Mouse (Mus musculus): Measurements from ENCODE around the gene Bub3. TPM values are rescaled to one million over a fixed set of nuclear protein-coding genes. Genes with fewer than 3 reads are reported as not detected.

The Bub3 gene
- polyA plus RNA-seq, 1 experiment from 2014 or later: 141 TPM

GRCm38 (mm10) chr7:131557751-131558150, 2.3 kb upstream of the Bub3 start:
- 36% methylated on average over 2 of the region's 2 CpGs for WGBS

DNA sequence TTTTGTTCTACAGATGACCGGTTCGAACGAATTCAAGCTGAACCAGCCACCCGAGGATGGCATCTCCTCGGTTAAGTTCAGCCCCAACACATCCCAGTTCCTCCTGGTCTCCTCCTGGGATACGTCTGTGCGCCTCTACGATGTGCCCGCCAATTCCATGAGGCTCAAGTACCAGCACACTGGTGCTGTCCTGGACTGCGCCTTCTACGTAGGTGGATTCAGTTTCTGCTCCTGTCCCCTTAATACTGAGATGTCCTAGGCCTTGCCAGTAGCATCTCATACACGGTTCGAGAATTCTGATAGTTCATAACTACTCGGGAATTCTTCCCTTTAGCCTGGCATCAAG, 648 bp downstream of the Bub3 start:
- H3K27ac ChIP-seq (replicated peaks): peak overlapping the region; percentile 96
- H3K9ac ChIP-seq (replicated peaks): peak overlapping the region; percentile 85
- peaks cover 25% of the 10 kb centered on the region for H3K36me3 ChIP-seq
- peak; percentile 36 for ATAC-seq (ENCODE audit: low FRiP score)
- peaks cover 32% of the 10 kb centered on the region for H3K4me1 ChIP-seq
- H3K27me3 ChIP-seq (replicated peaks): peaks cover 34% of the 10 kb centered on the region
- no peaks in the 10 kb centered on the region for H3K9me3 ChIP-seq (replicated peaks)
- peak overlapping the region; percentile 90 for H3K4me3 ChIP-seq (replicated peaks)
- WGBS: 1% methylated on average over 14 of the region's 14 CpGs
- H3K4me2 ChIP-seq: peak overlapping the region; percentile 74

More at GRCm38 (mm10) chr7:131557751-131558150, 2.3 kb upstream of the Bub3 start:
- Histone ChIP-seq H3K36me3 (peaks cover 8% of the 10 kb centered on the region), H3K9me3 (replicated peaks) (no peaks in the 10 kb centered on the region), H3K27ac (replicated peaks) (no peak overlapping the region), H3K27me3 (replicated peaks) (peaks cover 64% of the 10 kb centered on the region), H3K4me2 (no peak overlapping the region), H3K9ac (replicated peaks) (no peak overlapping the region), H3K4me1 (peaks cover 41% of the 10 kb centered on the region), H3K4me3 (replicated peaks) (no peak overlapping the region)
- no peak for ATAC-seq (ENCODE audit: low FRiP score)

DNA sequence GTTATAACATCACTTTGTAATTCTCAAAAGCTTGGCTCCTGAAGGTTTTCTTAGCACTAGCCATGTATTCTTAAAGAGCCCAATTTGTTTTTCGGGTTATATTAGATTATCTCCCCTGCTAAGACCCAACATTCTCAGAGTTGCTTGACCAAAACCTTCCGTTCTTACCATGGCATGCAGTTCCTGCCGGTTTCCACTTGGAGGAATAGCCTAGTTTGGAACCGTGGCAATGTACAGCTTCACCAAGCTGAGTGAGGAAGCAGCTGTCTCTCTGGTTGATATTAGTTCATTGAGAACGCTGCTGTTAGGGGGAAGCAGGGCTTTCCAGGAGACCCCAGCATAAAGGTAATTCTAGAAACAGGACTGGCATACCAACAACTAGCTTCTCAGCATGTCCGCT, 15.2 kb downstream of the Bub3 start:
- H3K4me3 ChIP-seq (replicated peaks): no peak overlapping the region
- H3K36me3 ChIP-seq: peaks cover 13% of the 10 kb centered on the region
- no peak overlapping the region for H3K27ac ChIP-seq (replicated peaks)
- H3K27me3 ChIP-seq (replicated peaks): 0 out of 2 replicates have a peak, but pooled peaks cover 2% of the 10 kb centered on the region
- no peak overlapping the region for H3K9ac ChIP-seq (replicated peaks)
- 75% methylated on average over 6 of the region's 6 CpGs for WGBS
- no peak overlapping the region for H3K4me2 ChIP-seq
- no peaks in the 10 kb centered on the region for H3K4me1 ChIP-seq
- H3K9me3 ChIP-seq (replicated peaks): no peaks in the 10 kb centered on the region
- ATAC-seq (ENCODE audit: low FRiP score): no peak

- Histone ChIP-seq H3K4me2 (no peak overlapping the region), H3K36me3 (no peaks in the 10 kb centered on the region), H3K9ac (replicated peaks) (no peak overlapping the region), H3K4me1 (0 out of 2 replicates have a peak, but pooled peaks cover 3% of the 10 kb centered on the region), H3K27ac (replicated peaks) (no peak overlapping the region), H3K27me3 (replicated peaks) (0 out of 2 replicates have a peak, but pooled peaks cover 2% of the 10 kb centered on the region), H3K9me3 (replicated peaks) (no peaks in the 10 kb centered on the region), H3K4me3 (replicated peaks) (no peak overlapping the region)
- 47% methylated on average over 9 of the region's 9 CpGs for WGBS
- no peak for ATAC-seq (ENCODE audit: low FRiP score)
Observed at GRCm38 (mm10) chr7:131582178-131582577, 22.2 kb downstream of the Bub3 start.

GRCm38 (mm10) chr7:131585551-131585950, 25.5 kb downstream of the Bub3 start:
- Histone ChIP-seq H3K27me3 (replicated peaks) (peaks cover 3% of the 10 kb centered on the region; the same call in 1 of the 2 replicates), H3K9ac (replicated peaks) (no peak overlapping the region), H3K27ac (replicated peaks) (no peak overlapping the region), H3K36me3 (no peaks in the 10 kb centered on the region), H3K4me3 (replicated peaks) (no peak overlapping the region), H3K9me3 (replicated peaks) (no peaks in the 10 kb centered on the region), H3K4me1 (0 out of 2 replicates have a peak, but pooled peaks cover 3% of the 10 kb centered on the region), H3K4me2 (no peak overlapping the region)
- ATAC-seq (ENCODE audit: low FRiP score): no peak
- WGBS: 53% methylated on average over 5 of the region's 5 CpGs

DNA sequence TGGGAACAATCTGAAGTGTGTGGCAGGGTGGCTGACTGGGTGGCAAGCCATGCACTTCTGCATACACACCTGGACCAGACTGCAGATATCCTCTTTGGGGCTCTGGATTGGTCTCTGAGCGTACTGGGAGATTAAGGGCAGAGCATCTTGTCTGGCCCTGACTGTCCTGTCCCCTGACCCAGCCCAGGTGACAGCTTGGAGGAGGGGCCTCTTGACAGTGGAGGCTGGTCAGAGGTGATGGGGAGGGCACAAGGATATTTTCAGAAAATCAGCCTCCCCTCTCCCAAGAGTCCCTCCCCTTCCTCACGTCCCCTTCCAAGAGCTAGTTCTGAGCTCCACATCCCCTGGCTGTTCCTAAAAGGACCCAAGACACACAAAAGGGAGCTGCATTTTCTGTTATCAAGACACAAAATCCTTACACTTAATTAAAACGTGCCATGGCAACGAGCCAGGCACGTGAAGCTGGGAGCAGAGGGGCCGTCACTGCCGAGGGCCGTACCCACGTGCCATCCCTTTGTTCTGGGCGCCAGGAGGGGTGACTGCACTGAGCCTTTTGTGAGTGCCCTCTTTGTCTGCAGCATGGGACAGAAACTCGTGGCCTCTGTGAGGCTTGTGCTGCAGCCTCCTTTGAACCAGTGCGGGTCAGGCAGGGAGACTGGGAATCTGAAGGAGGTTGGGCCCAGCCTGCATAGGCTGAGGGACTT, 37.9 kb downstream of the Bub3 start:
- H3K36me3 ChIP-seq: no peaks in the 10 kb centered on the region
- H3K27me3 ChIP-seq (replicated peaks): peaks cover 40% of the 10 kb centered on the region
- H3K9me3 ChIP-seq (replicated peaks): no peaks in the 10 kb centered on the region
- 9% methylated on average over 12 of the region's 12 CpGs for WGBS
- 0 out of 2 replicates have a peak overlapping the region, but pooled peaks have one; percentile 15 for H3K9ac ChIP-seq (replicated peaks)
- H3K4me2 ChIP-seq: 0 out of 2 replicates have a peak overlapping the region, but pooled peaks have one; percentile 11
- no peak for ATAC-seq (ENCODE audit: low FRiP score)
- H3K4me1 ChIP-seq: peaks cover 16% of the 10 kb centered on the region
- H3K27ac ChIP-seq (replicated peaks): no peak overlapping the region
- no peak overlapping the region for H3K4me3 ChIP-seq (replicated peaks)

DNA sequence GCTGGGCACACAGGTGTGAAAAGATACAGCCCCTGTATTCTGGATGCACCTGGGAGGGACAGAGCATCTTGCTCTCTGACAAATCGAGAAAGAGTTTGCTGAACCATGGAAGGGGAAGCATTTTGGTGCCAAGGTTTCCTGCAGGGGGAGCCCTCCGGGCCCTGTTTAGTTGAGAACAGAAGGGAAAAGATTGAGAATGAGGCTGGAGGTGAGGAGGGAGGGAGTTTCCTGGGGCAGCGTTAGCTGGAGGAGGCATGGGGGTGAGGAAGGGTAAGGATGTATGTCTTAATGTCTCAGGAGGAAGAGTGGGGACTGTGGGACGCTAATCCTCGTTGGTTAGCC, 38.4 kb downstream of the Bub3 start:
- Histone ChIP-seq H3K4me2 (0 out of 2 replicates have a peak overlapping the region, but pooled peaks have one; percentile 11), H3K27ac (replicated peaks) (no peak overlapping the region), H3K9me3 (replicated peaks) (no peaks in the 10 kb centered on the region), H3K36me3 (no peaks in the 10 kb centered on the region), H3K4me1 (peaks cover 16% of the 10 kb centered on the region), H3K4me3 (replicated peaks) (no peak overlapping the region), H3K27me3 (replicated peaks) (peaks cover 39% of the 10 kb centered on the region), H3K9ac (replicated peaks) (0 out of 2 replicates have a peak overlapping the region, but pooled peaks have one; percentile 15)
- 8% methylated on average over 5 of the region's 5 CpGs for WGBS
- ATAC-seq (ENCODE audit: low FRiP score): no peak

DNA sequence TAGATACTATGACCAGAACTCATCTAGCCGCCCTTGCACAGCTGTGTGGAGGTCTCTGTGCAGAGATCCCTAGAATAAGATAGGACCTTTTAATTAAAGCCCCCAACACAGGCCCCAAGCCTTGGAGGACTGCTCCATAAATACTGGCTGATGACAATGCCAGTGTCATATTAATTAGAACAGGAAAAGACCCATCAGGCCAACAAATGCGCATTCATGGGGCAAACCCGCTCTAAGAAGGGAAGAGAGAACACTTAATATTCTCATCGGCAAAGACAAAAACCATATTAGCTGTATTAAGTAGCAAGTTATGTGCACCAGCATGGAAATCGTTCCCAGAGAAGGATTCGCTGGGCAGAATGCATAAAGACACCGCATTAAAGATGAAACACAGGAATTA, 42.1 kb downstream of the Bub3 start:
- no peak overlapping the region for H3K4me2 ChIP-seq
- no peaks in the 10 kb centered on the region for H3K9me3 ChIP-seq (replicated peaks)
- no peak overlapping the region for H3K27ac ChIP-seq (replicated peaks)
- WGBS: 43% methylated on average over 7 of the region's 7 CpGs
- no peak overlapping the region for H3K4me3 ChIP-seq (replicated peaks)
- H3K4me1 ChIP-seq: peaks cover 19% of the 10 kb centered on the region
- H3K36me3 ChIP-seq: no peaks in the 10 kb centered on the region
- peaks cover 24% of the 10 kb centered on the region; the same call in 1 of the 2 replicates for H3K27me3 ChIP-seq (replicated peaks)
- H3K9ac ChIP-seq (replicated peaks): no peak overlapping the region
- ATAC-seq (ENCODE audit: low FRiP score): no peak

- H3K9me3 ChIP-seq (replicated peaks): no peaks in the 10 kb centered on the region
- ATAC-seq (ENCODE audit: low FRiP score): no peak
- no peak overlapping the region for H3K4me3 ChIP-seq (replicated peaks)
- no peak overlapping the region for H3K9ac ChIP-seq (replicated peaks)
- peaks cover 13% of the 10 kb centered on the region for H3K4me1 ChIP-seq
- no peak overlapping the region for H3K4me2 ChIP-seq
- H3K27ac ChIP-seq (replicated peaks): no peak overlapping the region
- 9% methylated on average over 9 of the region's 11 CpGs for WGBS
- no peaks in the 10 kb centered on the region for H3K36me3 ChIP-seq
- peaks cover 21% of the 10 kb centered on the region; the same call in 1 of the 2 replicates for H3K27me3 ChIP-seq (replicated peaks)
Observed at GRCm38 (mm10) chr7:131603186-131603585, 43.2 kb downstream of the Bub3 start.

DNA sequence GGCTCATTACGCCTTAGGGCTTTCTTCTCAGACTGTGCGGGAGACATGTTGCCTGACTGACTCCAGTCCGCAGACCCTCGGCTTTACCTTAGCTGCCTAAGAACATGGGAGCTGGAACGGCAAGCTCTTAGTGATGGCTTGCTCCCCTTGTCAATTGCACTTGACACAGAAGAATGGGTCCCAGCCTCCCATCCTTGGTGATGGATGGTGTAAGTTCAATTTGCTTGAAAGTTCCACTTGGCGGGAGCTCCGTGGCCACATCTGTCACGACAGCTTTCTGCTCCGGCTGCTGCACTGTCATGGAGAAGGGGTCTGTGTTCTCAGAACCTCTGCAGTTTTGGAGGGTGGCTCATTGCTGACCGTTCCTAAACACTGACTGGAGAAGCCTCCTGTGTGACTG, 44.9 kb downstream of the Bub3 start:
- H3K4me2 ChIP-seq: no peak overlapping the region
- 81% methylated on average over 10 of the region's 10 CpGs for WGBS
- ATAC-seq (ENCODE audit: low FRiP score): no peak

GRCm38 (mm10) chr7:131605481-131605880, 45.5 kb downstream of the Bub3 start:
- no peaks in the 10 kb centered on the region for H3K9me3 ChIP-seq (replicated peaks)
- no peak overlapping the region for H3K27ac ChIP-seq (replicated peaks)
- H3K4me1 ChIP-seq: peaks cover 8% of the 10 kb centered on the region
- ATAC-seq (ENCODE audit: low FRiP score): no peak
- no peak overlapping the region for H3K4me2 ChIP-seq
- H3K36me3 ChIP-seq: no peaks in the 10 kb centered on the region
- 66% methylated on average over 4 of the region's 4 CpGs for WGBS
- H3K27me3 ChIP-seq (replicated peaks): peaks cover 5% of the 10 kb centered on the region; the same call in 1 of the 2 replicates
- H3K4me3 ChIP-seq (replicated peaks): no peak overlapping the region
- H3K9ac ChIP-seq (replicated peaks): no peak overlapping the region

More for the DNA sequence above, 44.9 kb downstream of the Bub3 start:
- Histone ChIP-seq H3K4me1 (peaks cover 8% of the 10 kb centered on the region), H3K9me3 (replicated peaks) (no peaks in the 10 kb centered on the region), H3K9ac (replicated peaks) (no peak overlapping the region), H3K27me3 (replicated peaks) (peaks cover 9% of the 10 kb centered on the region; the same call in 1 of the 2 replicates), H3K4me3 (replicated peaks) (no peak overlapping the region), H3K36me3 (no peaks in the 10 kb centered on the region), H3K27ac (replicated peaks) (no peak overlapping the region)

- 90% methylated on average over 6 of the region's 6 CpGs for WGBS
- no peak overlapping the region for H3K4me3 ChIP-seq (replicated peaks)
- no peak for ATAC-seq (ENCODE audit: low FRiP score)
- H3K27me3 ChIP-seq (replicated peaks): 0 out of 2 replicates have a peak, but pooled peaks cover 5% of the 10 kb centered on the region
- no peaks in the 10 kb centered on the region for H3K9me3 ChIP-seq (replicated peaks)
- no peaks in the 10 kb centered on the region for H3K36me3 ChIP-seq
- H3K4me1 ChIP-seq: peaks cover 3% of the 10 kb centered on the region; the same call in 1 of the 2 replicates
- no peak overlapping the region for H3K4me2 ChIP-seq
- no peak overlapping the region for H3K27ac ChIP-seq (replicated peaks)
- no peak overlapping the region for H3K9ac ChIP-seq (replicated peaks)
Observed at GRCm38 (mm10) chr7:131608049-131608448, 48.0 kb downstream of the Bub3 start.
